Mouse (Mus musculus) forebrain, embryonic 10.5 days (tissue): ENCODE data around the gene Hhip. TPM values are rescaled to one million over a fixed set of nuclear protein-coding genes. Genes with fewer than 3 reads are reported as not detected.
A peak's percentile ranks its signal among the peaks of the same experiment; 100 is the strongest.
"Not testable (repeated sequence)": the region's sequence is repeated elsewhere in the genome, so short reads cannot be mapped to it uniquely, and the experiment has no call there.

Experiments
- DNase-seq: peaks from one replicate; pipeline ENCODE4 v3.0.0-alpha.2; 2017; ENCODE audit warnings: low spot score; ENCODE audit errors: extremely low spot score
- H3K27ac ChIP-seq: fragments of 300-500 bp; sonication (generic); 2 replicates; pipeline ENCODE4 v1.5.1; 2016; ENCODE audit warnings: mild to moderate bottlenecking
- H3K27me3 ChIP-seq: fragments of 300-500 bp; sonication (generic); 2 replicates; pipeline ENCODE4 v1.6.1; 2016; ENCODE audit warnings: mild to moderate bottlenecking; ENCODE audit not compliant: poor library complexity, severe bottlenecking
- H3K36me3 ChIP-seq: fragments of 300-500 bp; sonication (generic); replicated peaks from 2 replicates; pipeline ENCODE4 v1.6.1; 2016; ENCODE audit warnings: mild to moderate bottlenecking, moderate library complexity
- H3K4me1 ChIP-seq: fragments of 300-500 bp; sonication (generic); 2 replicates; pipeline ENCODE4 v1.6.1; 2016
- H3K4me3 ChIP-seq: fragments of 300-500 bp; sonication (generic); 2 replicates; pipeline ENCODE4 v1.5.1; 2016; ENCODE audit warnings: mild to moderate bottlenecking, moderate library complexity
- H3K9me3 ChIP-seq: fragments of 300-500 bp; sonication (generic); 2 replicates; pipeline ENCODE4 v1.6.1; 2016; ENCODE audit warnings: mild to moderate bottlenecking, moderate library complexity
- WGBS: fragments of 180-500 bp; shearing (Covaris S2); methylation state at CpG from one replicate; pipeline ENCODE4 v1.1.7; 2016; 5-methylcytosine and 5-hydroxymethylcytosine counted together
- polyA plus RNA-seq: library from polyadenylated mRNA; unstranded; fragments of >200 nt; fragmentation: Nextera tagmentation; extraction: Ambion mirVana; gene quantifications from 2 replicates; pipeline ENCODE4 v1.2.1, GENCODE M21; 2016

Hhip gene
- polyA plus RNA-seq, 1 experiment from 2014 or later, result 1.7 TPM

GRCm38 (mm10) chr8:80032604-80033003 lies 25.2 kb downstream of the Hhip start:
- H3K27ac ChIP-seq, result no peak overlapping the region
- H3K27me3 ChIP-seq, result peaks cover 16% of the 10 kb centered on the region
- H3K9me3 ChIP-seq, result no peaks in the 10 kb centered on the region
- no peaks in the 10 kb centered on the region for H3K36me3 ChIP-seq
- peaks cover 49% of the 10 kb centered on the region for H3K4me1 ChIP-seq
- WGBS, result 41% methylated on average over 3 of the region's 3 CpGs
- peak; percentile 21 for DNase-seq
- H3K4me3 ChIP-seq, result no peak overlapping the region

- H3K36me3 ChIP-seq, result no peaks in the 10 kb centered on the region
- peaks cover 54% of the 10 kb centered on the region for H3K4me1 ChIP-seq
- peaks cover 14% of the 10 kb centered on the region for H3K27me3 ChIP-seq
- H3K9me3 ChIP-seq, result no peaks in the 10 kb centered on the region
- 40% methylated on average over 15 of the region's 15 CpGs for WGBS
- H3K27ac ChIP-seq, result no peak overlapping the region
- H3K4me3 ChIP-seq, result no peak overlapping the region; the same call in 1 of the 2 replicates
- no peak for DNase-seq
Observed at GRCm38 (mm10) chr8:80031330-80032293, 26.2 kb downstream of the Hhip start.

- no peak for DNase-seq
- WGBS, result 63% methylated on average over 6 of the region's 6 CpGs
- no peaks in the 10 kb centered on the region for H3K36me3 ChIP-seq
Observed at GRCm38 (mm10) chr8:80029631-80030030, 28.2 kb downstream of the Hhip start.

GRCm38 (mm10) chr8:80020469-80020868 lies 37.3 kb downstream of the Hhip start:
- Histone ChIP-seq H3K36me3 (no peaks in the 10 kb centered on the region), H3K9me3 (no peaks in the 10 kb centered on the region), H3K27me3 (no peaks in the 10 kb centered on the region), H3K27ac (no peak overlapping the region), H3K4me1 (no peaks in the 10 kb centered on the region), H3K4me3 (no peak overlapping the region)
- DNase-seq, result no peak
- WGBS, result 93% methylated on average over 5 of the region's 5 CpGs

More at GRCm38 (mm10) chr8:80029631-80030030, 28.2 kb downstream of the Hhip start:
- Histone ChIP-seq H3K4me3 (no peak overlapping the region), H3K27me3 (peaks cover 5% of the 10 kb centered on the region), H3K27ac (no peak overlapping the region), H3K4me1 (peaks cover 46% of the 10 kb centered on the region), H3K9me3 (no peaks in the 10 kb centered on the region)

- Histone ChIP-seq H3K4me3 (no peak overlapping the region), H3K9me3 (no peaks in the 10 kb centered on the region), H3K4me1 (no peaks in the 10 kb centered on the region), H3K36me3 (no peaks in the 10 kb centered on the region), H3K27me3 (no peaks in the 10 kb centered on the region), H3K27ac (no peak overlapping the region)
- WGBS, result 90% methylated on average over 2 of the region's 2 CpGs
- DNase-seq, result no peak
Observed at GRCm38 (mm10) chr8:80015818-80016217, 42.0 kb downstream of the Hhip start.

GRCm38 (mm10) chr8:80004421-80004820 lies 53.4 kb downstream of the Hhip start:
- DNase-seq, result no peak
- Histone ChIP-seq H3K9me3 (no peaks in the 10 kb centered on the region), H3K27ac (no peak overlapping the region), H3K36me3 (no peaks in the 10 kb centered on the region), H3K4me1 (no peaks in the 10 kb centered on the region), H3K27me3 (0 out of 2 replicates have a peak, but pooled peaks cover 3% of the 10 kb centered on the region), H3K4me3 (no peak overlapping the region)
- WGBS, result 90% methylated on average over 5 of the region's 5 CpGs

- Histone ChIP-seq H3K4me3 (no peak overlapping the region), H3K27ac (no peak overlapping the region), H3K4me1 (peaks cover 12% of the 10 kb centered on the region), H3K9me3 (no peaks in the 10 kb centered on the region), H3K27me3 (peaks cover 5% of the 10 kb centered on the region; the same call in 1 of the 2 replicates), H3K36me3 (no peaks in the 10 kb centered on the region)
- no peak for DNase-seq
- WGBS, result 89% methylated on average over 5 of the region's 5 CpGs
Observed at GRCm38 (mm10) chr8:80002313-80002712, 55.5 kb downstream of the Hhip start.

GRCm38 (mm10) chr8:79995075-79995474 lies 62.7 kb downstream of the Hhip start:
- Histone ChIP-seq H3K4me1 (peaks cover 28% of the 10 kb centered on the region), H3K27me3 (peaks cover 34% of the 10 kb centered on the region), H3K9me3 (no peaks in the 10 kb centered on the region), H3K36me3 (no peaks in the 10 kb centered on the region), H3K4me3 (no peak overlapping the region), H3K27ac (no peak overlapping the region)
- 73% methylated on average over 6 of the region's 6 CpGs for WGBS
- DNase-seq, result no peak

GRCm38 (mm10) chr8:79993507-79993906 lies 64.3 kb downstream of the Hhip start:
- no peak for DNase-seq
- Histone ChIP-seq H3K4me1 (peaks cover 24% of the 10 kb centered on the region), H3K27ac (no peak overlapping the region), H3K27me3 (peaks cover 31% of the 10 kb centered on the region), H3K36me3 (no peaks in the 10 kb centered on the region), H3K4me3 (no peak overlapping the region), H3K9me3 (no peaks in the 10 kb centered on the region)
- WGBS, result 91% methylated on average over 1 of the region's 1 CpGs

- no peak for DNase-seq
- WGBS, result 32% methylated on average over 9 of the region's 9 CpGs
Observed at GRCm38 (mm10) chr8:79992121-79992848, 65.5 kb downstream of the Hhip start.

GRCm38 (mm10) chr8:79991420-79991819 lies 66.4 kb downstream of the Hhip start:
- 81% methylated on average over 1 of the region's 2 CpGs for WGBS
- Histone ChIP-seq H3K4me1 (peaks cover 16% of the 10 kb centered on the region), H3K27me3 (peaks cover 21% of the 10 kb centered on the region)
- H3K36me3 ChIP-seq, H3K4me3 ChIP-seq, DNase-seq, H3K9me3 ChIP-seq, H3K27ac ChIP-seq: not testable (repeated sequence)

More at GRCm38 (mm10) chr8:79992121-79992848, 65.5 kb downstream of the Hhip start:
- Histone ChIP-seq H3K9me3 (no peaks in the 10 kb centered on the region), H3K36me3 (no peaks in the 10 kb centered on the region), H3K4me3 (no peak overlapping the region), H3K4me1 (peaks cover 16% of the 10 kb centered on the region), H3K27me3 (peaks cover 29% of the 10 kb centered on the region), H3K27ac (no peak overlapping the region)

- H3K27ac ChIP-seq, result no peak overlapping the region
- no peak for DNase-seq
- H3K27me3 ChIP-seq, result no peaks in the 10 kb centered on the region
- no peaks in the 10 kb centered on the region for H3K9me3 ChIP-seq
- no peak overlapping the region for H3K4me3 ChIP-seq
- 48% methylated on average over 2 of the region's 2 CpGs for WGBS
- H3K36me3 ChIP-seq, result no peaks in the 10 kb centered on the region
- peaks cover 18% of the 10 kb centered on the region for H3K4me1 ChIP-seq
Observed at GRCm38 (mm10) chr8:79984946-79985345, 72.9 kb downstream of the Hhip start.

GRCm38 (mm10) chr8:79982144-79982543 lies 75.7 kb downstream of the Hhip start:
- Histone ChIP-seq H3K4me1 (peaks cover 18% of the 10 kb centered on the region), H3K9me3 (no peaks in the 10 kb centered on the region), H3K27ac (no peak overlapping the region)

More at GRCm38 (mm10) chr8:79982144-79982543, 75.7 kb downstream of the Hhip start:
- Histone ChIP-seq H3K27me3 (no peaks in the 10 kb centered on the region), H3K36me3 (no peaks in the 10 kb centered on the region), H3K4me3 (no peak overlapping the region)
- WGBS, result 79% methylated on average over 4 of the region's 4 CpGs
- no peak for DNase-seq
